Mouse (Mus musculus) forebrain, postnatal 0 days (tissue): Measurements from ENCODE around the gene Tango2. TPM values are rescaled to one million over a fixed set of nuclear protein-coding genes. Genes with fewer than 3 reads are reported as not detected.

Source experiments
- ATAC-seq: fragments of 200-750 bp; cut with Nextera tagmentation; 2 replicates; pipeline ENCODE4 v1.8.0; 2017; ENCODE audit warnings: mild to moderate bottlenecking, moderate library complexity
- DNase-seq: peaks from one replicate; pipeline ENCODE4 v3.0.0-alpha.2; 2015
- H3K27ac ChIP-seq: fragments of 300-500 bp; sonication (generic); 2 replicates; pipeline ENCODE4 v1.5.1; 2014; ENCODE audit warnings: low read depth, mild to moderate bottlenecking, antibody characterized with exemption, low read length, moderate library complexity, mixed read lengths
- H3K27me3 ChIP-seq: fragments of 300-500 bp; sonication (generic); 2 replicates; pipeline ENCODE4 v1.6.1; 2014; ENCODE audit warnings: mild to moderate bottlenecking, low read length, mixed read lengths; ENCODE audit not compliant: insufficient read depth
- H3K36me3 ChIP-seq: fragments of 300-500 bp; sonication (generic); 2 replicates; pipeline ENCODE4 v1.6.1; 2014; ENCODE audit warnings: mild to moderate bottlenecking, moderate library complexity; ENCODE audit not compliant: insufficient read depth
- H3K4me1 ChIP-seq: fragments of 300-500 bp; sonication (generic); 2 replicates; pipeline ENCODE4 v1.6.1; 2014; ENCODE audit warnings: antibody characterized with exemption; ENCODE audit not compliant: insufficient read depth
- H3K4me2 ChIP-seq: fragments of 300-500 bp; sonication (generic); 2 replicates; pipeline ENCODE4 v1.6.1; 2014; ENCODE audit warnings: low read depth, mild to moderate bottlenecking, moderate library complexity
- H3K4me3 ChIP-seq: fragments of 300-500 bp; sonication (generic); 2 replicates; pipeline ENCODE4 v1.5.1; 2014; ENCODE audit warnings: low read depth, low read length, mixed read lengths
- H3K9ac ChIP-seq: fragments of 300-500 bp; sonication (generic); 2 replicates; pipeline ENCODE4 v1.6.1; 2014; ENCODE audit warnings: mild to moderate bottlenecking
- H3K9me3 ChIP-seq: fragments of 300-500 bp; sonication (generic); 2 replicates; pipeline ENCODE4 v1.6.1; 2016; ENCODE audit warnings: low read length
- CTCF ChIP-seq: sonication (generic); IDR thresholded peaks from 2 replicates; pipeline ENCODE4 v1.5.1; 2016; ENCODE audit warnings: antibody characterized with exemption, control low read depth, low read depth
- WGBS: fragments of 180-500 bp; shearing (Covaris S2); extraction: QIAGEN DNeasy Blood & Tissue Kit; methylation state at CpG from one replicate; pipeline ENCODE4 v1.1.7; 2014; 5-methylcytosine and 5-hydroxymethylcytosine counted together
- polyA plus RNA-seq: library from polyadenylated mRNA; unstranded; fragments of >200 nt; fragmentation: Nextera tagmentation; extraction: Ambion mirVana; gene quantifications from 2 replicates; pipeline ENCODE4 v1.2.1, GENCODE M21; 2015
- total RNA-seq: library from RNA; depleted of rRNA; stranded (reverse); fragments of >200 nt; gene quantifications from 2 replicates; pipeline ENCODE4 v1.2.3, GENCODE M21; 2014

Tango2 gene
- total and polyA plus RNA-seq, 2 experiments from 2014 or later: 43.0 to 75.9 TPM

DNA sequence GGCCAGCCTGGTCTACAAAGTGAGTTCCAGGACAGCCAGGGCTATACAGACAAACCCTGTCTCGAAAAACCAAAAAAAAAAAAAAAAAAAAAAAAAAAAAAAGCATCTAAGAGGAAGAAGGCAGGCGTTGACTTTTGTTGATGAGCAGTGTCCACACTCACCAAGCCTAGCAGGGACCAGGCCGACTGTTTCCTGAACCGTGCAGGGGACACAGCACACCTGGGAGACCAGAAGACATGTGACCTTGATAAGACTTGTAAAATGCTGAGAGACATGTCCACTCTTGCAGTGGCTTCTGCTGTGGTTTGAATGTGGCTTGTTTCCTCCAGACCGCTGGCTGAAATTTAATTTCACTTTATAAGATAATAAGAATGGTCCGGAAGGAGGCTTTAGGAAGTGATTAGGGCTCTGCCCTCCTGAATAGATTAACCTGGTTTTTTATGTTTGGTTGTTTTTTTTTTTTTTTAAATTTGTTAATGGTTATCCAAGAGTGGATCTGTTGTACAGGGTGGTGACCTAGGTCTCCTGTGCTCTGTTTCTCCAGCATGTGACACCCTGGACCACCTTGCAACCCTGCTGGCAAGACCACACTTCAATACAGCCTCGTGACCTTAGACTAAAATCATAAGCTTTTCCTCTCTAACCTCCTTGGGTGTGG is 28.5 kb upstream of the Tango2 start:
- WGBS: 83% methylated on average over 7 of the region's 7 CpGs
- Histone ChIP-seq H3K36me3 (no peaks in the 10 kb centered on the region), H3K9me3 (no peaks in the 10 kb centered on the region), H3K4me3 (no peak overlapping the region), H3K27ac (no peak overlapping the region), H3K27me3 (no peaks in the 10 kb centered on the region), H3K9ac (no peak overlapping the region), H3K4me1 (peaks cover 4% of the 10 kb centered on the region), H3K4me2 (no peak overlapping the region)
- no peak for ATAC-seq
- no peak for TF ChIP-seq CTCF
- no peak for DNase-seq

GRCm38 (mm10) chr16:18373632-18374031 is 25.7 kb upstream of the Tango2 start:
- no peak for DNase-seq
- TF ChIP-seq CTCF: no peak
- no peak overlapping the region for H3K27ac ChIP-seq
- no peak overlapping the region for H3K4me2 ChIP-seq
- WGBS: 94% methylated on average over 4 of the region's 4 CpGs
- no peak overlapping the region for H3K4me3 ChIP-seq
- H3K9ac ChIP-seq: no peak overlapping the region
- H3K9me3 ChIP-seq: no peaks in the 10 kb centered on the region
- no peaks in the 10 kb centered on the region for H3K27me3 ChIP-seq
- H3K4me1 ChIP-seq: no peaks in the 10 kb centered on the region
- no peak for ATAC-seq
- H3K36me3 ChIP-seq: no peaks in the 10 kb centered on the region

GRCm38 (mm10) chr16:18370197-18370596 is 22.3 kb upstream of the Tango2 start:
- no peak overlapping the region for H3K27ac ChIP-seq
- no peak overlapping the region for H3K4me2 ChIP-seq
- WGBS: 95% methylated on average over 3 of the region's 3 CpGs
- no peaks in the 10 kb centered on the region for H3K4me1 ChIP-seq
- H3K9ac ChIP-seq: no peak overlapping the region
- no peak overlapping the region for H3K4me3 ChIP-seq
- no peaks in the 10 kb centered on the region for H3K27me3 ChIP-seq
- DNase-seq: no peak
- TF ChIP-seq CTCF: no peak
- H3K9me3 ChIP-seq: no peaks in the 10 kb centered on the region
- ATAC-seq: no peak
- no peaks in the 10 kb centered on the region for H3K36me3 ChIP-seq

GRCm38 (mm10) chr16:18366849-18367248 is 18.9 kb upstream of the Tango2 start:
- 93% methylated on average over 4 of the region's 4 CpGs for WGBS
- H3K27me3 ChIP-seq: no peaks in the 10 kb centered on the region
- no peaks in the 10 kb centered on the region for H3K9me3 ChIP-seq
- H3K27ac ChIP-seq: no peak overlapping the region
- DNase-seq (no peak), ATAC-seq (no peak)
- H3K9ac ChIP-seq: no peak overlapping the region
- no peak overlapping the region for H3K4me2 ChIP-seq
- H3K36me3 ChIP-seq: 0 out of 2 replicates have a peak, but pooled peaks cover 9% of the 10 kb centered on the region
- no peak overlapping the region for H3K4me3 ChIP-seq
- H3K4me1 ChIP-seq: no peaks in the 10 kb centered on the region
- TF ChIP-seq CTCF: no peak

DNA sequence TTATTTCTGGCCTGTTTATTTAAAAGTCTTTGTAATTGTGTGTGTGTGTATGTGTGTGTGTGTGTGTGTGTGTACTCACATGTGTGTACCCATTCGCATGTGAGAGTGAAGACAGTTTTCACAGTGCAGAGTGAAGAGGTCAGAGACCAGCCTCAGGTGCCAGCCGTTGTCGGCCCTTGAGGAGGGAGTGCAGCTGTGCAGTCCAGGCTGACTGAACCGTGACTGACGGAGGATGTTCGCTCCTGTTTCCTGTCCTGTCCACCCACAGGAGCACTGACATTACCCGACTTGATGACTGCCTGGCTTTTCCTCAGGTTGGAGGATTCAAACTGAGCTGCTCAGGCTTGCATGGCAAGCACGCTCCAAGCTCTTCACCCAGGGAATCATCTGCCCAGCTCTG is 15.0 kb upstream of the Tango2 start:
- WGBS: 88% methylated on average over 8 of the region's 8 CpGs
- no peak overlapping the region for H3K4me3 ChIP-seq
- no peak overlapping the region for H3K4me2 ChIP-seq
- no peak for TF ChIP-seq CTCF
- no peak overlapping the region for H3K9ac ChIP-seq
- H3K36me3 ChIP-seq: 0 out of 2 replicates have a peak, but pooled peaks cover 9% of the 10 kb centered on the region
- no peaks in the 10 kb centered on the region for H3K27me3 ChIP-seq
- no peak for ATAC-seq
- no peaks in the 10 kb centered on the region for H3K9me3 ChIP-seq
- DNase-seq: no peak
- no peak overlapping the region for H3K27ac ChIP-seq
- no peaks in the 10 kb centered on the region for H3K4me1 ChIP-seq

DNA sequence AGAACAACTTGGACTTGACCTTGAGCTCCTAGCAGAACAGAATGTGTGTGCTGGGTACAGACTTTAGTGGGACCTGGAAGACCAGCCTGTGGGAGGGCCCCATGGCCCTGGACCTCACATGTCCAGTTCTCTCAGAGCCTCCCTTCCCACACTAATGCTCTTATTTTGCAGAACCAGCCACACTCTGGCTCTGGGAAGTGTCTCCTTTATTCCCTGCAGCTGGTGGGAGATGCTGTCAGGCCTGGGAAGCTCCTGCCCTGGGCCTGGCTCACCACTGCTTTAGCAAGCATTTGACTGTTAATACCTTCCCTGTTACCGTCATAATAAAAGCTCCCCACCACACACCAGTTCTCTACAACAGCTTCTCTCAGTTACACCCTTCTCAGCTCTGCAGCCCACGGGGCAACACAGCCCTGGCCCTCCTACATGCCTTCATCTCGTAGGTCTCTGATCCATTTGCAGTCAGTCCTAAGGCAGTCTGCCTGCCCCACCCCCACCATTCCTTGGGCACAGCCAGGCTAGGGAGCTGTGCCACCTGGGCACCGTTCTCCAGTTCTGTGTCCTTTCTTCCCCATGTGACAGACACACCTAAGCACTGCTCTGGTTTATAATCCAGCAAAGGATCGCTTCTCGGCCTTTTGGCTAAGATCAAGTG is 12.4 kb upstream of the Tango2 start:
- Histone ChIP-seq H3K4me3 (no peak overlapping the region), H3K27me3 (no peaks in the 10 kb centered on the region), H3K9me3 (no peaks in the 10 kb centered on the region), H3K4me2 (no peak overlapping the region), H3K9ac (no peak overlapping the region), H3K27ac (no peak overlapping the region), H3K36me3 (0 out of 2 replicates have a peak, but pooled peaks cover 9% of the 10 kb centered on the region), H3K4me1 (no peaks in the 10 kb centered on the region)
- ATAC-seq: no peak
- DNase-seq: no peak
- no peak for TF ChIP-seq CTCF
- 70% methylated on average over 6 of the region's 6 CpGs for WGBS

- H3K9me3 ChIP-seq: no peaks in the 10 kb centered on the region
- 89% methylated on average over 6 of the region's 6 CpGs for WGBS
Measured at GRCm38 (mm10) chr16:18357977-18358376, 10.1 kb upstream of the Tango2 start.

More at GRCm38 (mm10) chr16:18357977-18358376, 10.1 kb upstream of the Tango2 start:
- ATAC-seq (no peak), DNase-seq (no peak)
- no peak overlapping the region for H3K27ac ChIP-seq
- no peaks in the 10 kb centered on the region for H3K36me3 ChIP-seq
- no peak overlapping the region for H3K9ac ChIP-seq
- H3K4me2 ChIP-seq: no peak overlapping the region
- H3K4me3 ChIP-seq: no peak overlapping the region
- H3K27me3 ChIP-seq: no peaks in the 10 kb centered on the region
- TF ChIP-seq CTCF: no peak
- no peaks in the 10 kb centered on the region for H3K4me1 ChIP-seq
